Mouse (Mus musculus) stomach, postnatal 0 days (tissue): Measurements from ENCODE around the gene Lsm12. TPM values are rescaled to one million over a fixed set of nuclear protein-coding genes. Genes with fewer than 3 reads are reported as not detected.

Experiments
- ATAC-seq: fragments of 200-750 bp; cut with Nextera tagmentation; 2 replicates; pipeline ENCODE4 v1.8.0; 2017; ENCODE audit not compliant: low FRiP score, low TSS enrichment
- DNase-seq: peaks from one replicate; pipeline ENCODE4 v3.0.0-alpha.2; 2016; ENCODE audit warnings: low spot score
- H3K27ac ChIP-seq: fragments of 300-500 bp; sonication (generic); replicated peaks from 2 replicates; pipeline ENCODE4 v1.5.1; 2014; ENCODE audit warnings: mild to moderate bottlenecking, control low read depth
- H3K27me3 ChIP-seq: fragments of 300-500 bp; sonication (generic); 2 replicates; pipeline ENCODE4 v1.6.1; 2014; ENCODE audit warnings: low read length; ENCODE audit not compliant: control insufficient read depth, insufficient read depth
- H3K36me3 ChIP-seq: fragments of 300-500 bp; sonication (generic); 2 replicates; pipeline ENCODE4 v1.6.1; 2014; ENCODE audit warnings: low read length, mixed read lengths; ENCODE audit not compliant: control insufficient read depth, insufficient read depth
- H3K4me1 ChIP-seq: fragments of 300-500 bp; sonication (generic); replicated peaks from 2 replicates; pipeline ENCODE4 v1.6.1; 2014; ENCODE audit warnings: antibody characterized with exemption; ENCODE audit not compliant: control insufficient read depth, insufficient read depth
- H3K4me2 ChIP-seq: fragments of 300-500 bp; sonication (generic); replicated peaks from 2 replicates; pipeline ENCODE4 v1.6.1; 2014; ENCODE audit warnings: low read depth, mild to moderate bottlenecking, control low read depth, moderate library complexity
- H3K4me3 ChIP-seq: fragments of 300-500 bp; sonication (generic); 2 replicates; pipeline ENCODE4 v1.5.1; 2014; ENCODE audit warnings: low read depth, low read length, control low read depth
- H3K9ac ChIP-seq: fragments of 300-500 bp; sonication (generic); 2 replicates; pipeline ENCODE4 v1.6.1; 2014; ENCODE audit warnings: mild to moderate bottlenecking, low read length, control low read depth, mixed read lengths
- H3K9me3 ChIP-seq: fragments of 300-500 bp; sonication (generic); 2 replicates; pipeline ENCODE4 v1.6.1; 2016; ENCODE audit warnings: low read length; ENCODE audit not compliant: control insufficient read depth
- CTCF ChIP-seq: IDR thresholded peaks from 2 replicates; pipeline ENCODE4 v1.5.1; 2016; ENCODE audit warnings: antibody characterized with exemption, low read depth, mild to moderate bottlenecking, moderate library complexity
- EP300 ChIP-seq: optimal IDR thresholded peaks from 2 replicates; pipeline ENCODE3; 2016; ENCODE audit warnings: antibody characterized with exemption
- WGBS: fragments of 180-500 bp; shearing (Covaris S2); extraction: QIAGEN DNeasy Blood & Tissue Kit; methylation state at CpG from one replicate; pipeline ENCODE4 v1.1.7; 2014; 5-methylcytosine and 5-hydroxymethylcytosine counted together
- polyA plus RNA-seq: library from polyadenylated mRNA; unstranded; fragments of >200 nt; fragmentation: Nextera tagmentation; extraction: Ambion mirVana; gene quantifications from 2 replicates; pipeline ENCODE4 v1.2.1, GENCODE M21; 2015

The Lsm12 gene
- polyA plus RNA-seq, 1 experiment from 2014 or later, result 99.4 TPM

- H3K4me2 ChIP-seq, result no peak overlapping the region
- no peak for DNase-seq
- peaks cover 36% of the 10 kb centered on the region for H3K4me1 ChIP-seq
- H3K27ac ChIP-seq, result peak overlapping the region; percentile 45; the same call in 1 of the 2 replicates
- no peak for ATAC-seq
- no peaks in the 10 kb centered on the region for H3K27me3 ChIP-seq
- no peak overlapping the region for H3K4me3 ChIP-seq
- H3K9ac ChIP-seq, result no peak overlapping the region
- 0 out of 2 replicates have a peak, but pooled peaks cover 2% of the 10 kb centered on the region for H3K36me3 ChIP-seq
- no peaks in the 10 kb centered on the region for H3K9me3 ChIP-seq
- no peak for TF ChIP-seq EP300
- no peak for TF ChIP-seq CTCF
- WGBS, result 61% methylated on average over 8 of the region's 8 CpGs
Measured at GRCm38 (mm10) chr11:102221954-102222351, 36.9 kb upstream of the Lsm12 start.

DNA sequence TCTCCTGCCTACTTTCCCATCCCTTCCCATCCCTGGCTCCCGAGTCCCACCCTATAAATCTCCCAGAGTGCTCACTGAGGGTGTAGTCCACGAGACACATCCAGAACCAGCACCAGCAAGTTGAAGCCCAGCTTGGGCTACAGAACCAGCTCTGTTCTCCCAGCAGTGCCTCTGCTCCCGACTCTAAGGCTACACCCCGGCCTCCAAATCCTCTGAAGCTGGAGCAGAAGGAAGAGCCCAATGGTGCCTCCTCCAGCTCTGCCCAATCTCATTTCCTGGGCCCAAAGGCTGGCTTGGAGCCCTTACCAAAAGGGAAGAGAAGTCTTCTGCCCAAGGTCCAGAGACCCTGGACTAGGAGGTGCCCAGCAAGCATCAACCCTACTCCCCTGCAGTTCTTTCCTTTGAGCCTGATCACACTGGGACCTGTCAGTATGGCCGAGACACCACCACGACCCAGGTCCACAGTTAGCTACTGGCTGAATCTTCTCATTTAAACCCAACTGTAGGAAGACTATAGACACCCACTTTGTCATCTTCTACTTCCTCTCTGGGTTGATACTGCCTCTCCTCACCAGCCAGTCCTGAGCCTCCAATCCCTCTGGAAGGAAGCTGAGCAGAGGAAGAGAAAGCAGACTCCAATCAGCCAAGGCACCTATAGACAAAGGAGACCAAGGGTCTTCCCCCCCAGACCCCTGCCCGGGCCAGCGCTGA is 36.3 kb upstream of the Lsm12 start:
- Histone ChIP-seq H3K4me1 (peaks cover 35% of the 10 kb centered on the region), H3K9ac (no peak overlapping the region), H3K27me3 (no peaks in the 10 kb centered on the region), H3K27ac (peak overlapping the region; percentile 45), H3K9me3 (no peaks in the 10 kb centered on the region), H3K36me3 (0 out of 2 replicates have a peak, but pooled peaks cover 2% of the 10 kb centered on the region), H3K4me2 (no peak overlapping the region), H3K4me3 (no peak overlapping the region)
- TF ChIP-seq EP300 (no peak), CTCF (no peak)
- DNase-seq, result no peak
- 83% methylated on average over 8 of the region's 8 CpGs for WGBS
- no peak for ATAC-seq

DNA sequence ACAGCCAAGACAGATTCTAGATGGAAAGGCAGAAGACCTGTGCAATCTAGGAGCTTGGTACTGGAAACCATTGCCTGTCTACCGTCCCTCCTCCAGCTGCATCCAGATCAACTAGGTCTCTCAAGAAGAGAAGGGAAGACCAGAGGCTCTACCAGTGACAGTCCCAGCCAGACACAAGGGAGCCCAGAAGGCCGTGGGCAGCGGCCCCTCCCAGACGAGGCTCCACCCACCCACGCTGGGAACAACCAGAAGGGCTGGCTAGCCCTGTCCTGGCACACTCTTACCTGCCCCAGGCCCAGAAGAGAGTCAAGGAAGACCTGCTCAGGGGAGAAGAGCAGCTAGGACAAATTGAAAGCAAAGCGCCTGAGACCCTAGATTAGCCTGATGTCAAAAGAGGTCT is 35.4 kb upstream of the Lsm12 start:
- 0 out of 2 replicates have a peak, but pooled peaks cover 2% of the 10 kb centered on the region for H3K36me3 ChIP-seq
- H3K9me3 ChIP-seq, result no peaks in the 10 kb centered on the region
- TF ChIP-seq CTCF (no peak), EP300 (no peak)
- H3K4me1 ChIP-seq, result peaks cover 36% of the 10 kb centered on the region
- peak overlapping the region; percentile 91 for H3K27ac ChIP-seq
- H3K27me3 ChIP-seq, result no peaks in the 10 kb centered on the region
- no peak overlapping the region for H3K4me2 ChIP-seq
- H3K9ac ChIP-seq, result no peak overlapping the region
- ATAC-seq (no peak), DNase-seq (peak; percentile 55)
- 46% methylated on average over 6 of the region's 6 CpGs for WGBS
- H3K4me3 ChIP-seq, result no peak overlapping the region

- H3K27ac ChIP-seq, result peak overlapping the region; percentile 91
- TF ChIP-seq CTCF, result no peak
- TF ChIP-seq EP300, result no peak
- peaks cover 39% of the 10 kb centered on the region for H3K4me1 ChIP-seq
- no peak overlapping the region for H3K4me3 ChIP-seq
- DNase-seq (peak; percentile 40), ATAC-seq (no peak)
- 38% methylated on average over 4 of the region's 4 CpGs for WGBS
- no peaks in the 10 kb centered on the region for H3K9me3 ChIP-seq
- H3K4me2 ChIP-seq, result no peak overlapping the region
- no peak overlapping the region for H3K9ac ChIP-seq
- 0 out of 2 replicates have a peak, but pooled peaks cover 2% of the 10 kb centered on the region for H3K36me3 ChIP-seq
- H3K27me3 ChIP-seq, result no peaks in the 10 kb centered on the region
Measured at GRCm38 (mm10) chr11:102219994-102220346, 34.9 kb upstream of the Lsm12 start.

- H3K9me3 ChIP-seq, result no peaks in the 10 kb centered on the region
- TF ChIP-seq CTCF, result no peak
- TF ChIP-seq EP300, result no peak
- ATAC-seq (no peak), DNase-seq (no peak)
- H3K4me2 ChIP-seq, result peak overlapping the region; percentile 81
- H3K27ac ChIP-seq, result peak overlapping the region; percentile 91
- H3K36me3 ChIP-seq, result 0 out of 2 replicates have a peak, but pooled peaks cover 2% of the 10 kb centered on the region
- peak overlapping the region; percentile 69 for H3K9ac ChIP-seq
- WGBS, result 47% methylated on average over 13 of the region's 14 CpGs
- H3K4me3 ChIP-seq, result peak overlapping the region; percentile 51; the same call in 1 of the 2 replicates
- H3K27me3 ChIP-seq, result no peaks in the 10 kb centered on the region
- H3K4me1 ChIP-seq, result peaks cover 39% of the 10 kb centered on the region
Measured at GRCm38 (mm10) chr11:102219247-102219993, 34.3 kb upstream of the Lsm12 start.

DNA sequence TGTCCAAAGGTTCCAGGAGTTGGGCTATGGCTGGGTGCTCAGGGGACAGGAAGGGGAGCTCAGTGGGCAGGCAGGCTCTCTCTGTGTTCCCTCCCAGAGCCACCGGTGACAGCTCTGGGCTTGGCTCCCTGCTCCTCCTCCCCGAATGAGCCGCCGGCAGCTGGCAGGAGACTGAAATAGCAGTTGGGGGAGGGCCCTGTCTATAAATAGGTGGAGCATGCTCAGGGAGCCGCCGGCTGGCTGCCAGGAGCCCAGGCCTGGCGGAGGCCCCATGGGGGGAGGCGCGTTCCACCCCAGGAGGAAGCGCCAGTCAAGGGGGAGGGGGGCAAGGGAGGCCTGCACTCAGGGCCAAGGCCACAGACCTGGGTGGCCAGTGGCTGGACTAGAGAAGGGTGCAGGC is 33.7 kb upstream of the Lsm12 start:
- Histone ChIP-seq H3K27me3 (no peaks in the 10 kb centered on the region), H3K9ac (peak overlapping the region; percentile 69), H3K4me2 (peak overlapping the region; percentile 81), H3K27ac (peak overlapping the region; percentile 91), H3K4me1 (peaks cover 44% of the 10 kb centered on the region), H3K9me3 (no peaks in the 10 kb centered on the region), H3K4me3 (peak overlapping the region; percentile 51), H3K36me3 (0 out of 2 replicates have a peak, but pooled peaks cover 2% of the 10 kb centered on the region)
- DNase-seq, result peak; percentile 97
- TF ChIP-seq EP300, result peak; percentile 76
- TF ChIP-seq CTCF, result peak; percentile 31; the same call in 1 of the 2 replicates
- 0% methylated on average over 6 of the region's 10 CpGs for WGBS
- peak; percentile 82 for ATAC-seq
